Mouse (Mus musculus): ENCODE measurements around the gene Hmox2.

DNA sequence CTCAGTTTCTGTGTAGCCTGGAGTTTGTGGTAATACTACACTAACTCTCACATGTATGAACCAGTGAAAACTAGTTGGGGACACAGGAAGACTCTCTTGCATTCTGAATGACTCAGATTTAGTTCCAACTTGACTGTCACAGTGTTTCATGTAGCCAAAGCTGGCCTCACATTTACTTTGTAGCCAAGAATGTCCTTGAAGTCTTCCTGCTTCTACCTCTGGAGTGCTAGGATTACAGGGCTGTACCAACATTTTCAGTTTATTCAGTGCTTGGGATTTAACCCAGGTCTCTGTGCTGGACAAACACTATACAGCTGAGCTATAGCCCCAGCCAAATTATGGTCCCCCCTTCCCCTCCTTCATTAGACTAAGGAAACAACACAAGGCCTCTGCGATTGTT lies 16.0 kb downstream of the Hmox2 start:
- TF ChIP-seq CTCF (IDR thresholded peaks at IDR 0.05; ENCODE audit: borderline replicate concordance, extremely low read depth, insufficient read depth, insufficient read length) (no peak), POLR2A (IDR thresholded peaks at IDR 0.05; ENCODE audit: borderline replicate concordance, extremely low read depth, insufficient read depth, insufficient read length, poor library complexity, severe bottlenecking) (no peak)

All from brain, embryonic 14.5 days (tissue).